Mouse (Mus musculus) MEL (cell line): ENCODE data around the gene Proca1. TPM values are rescaled to one million over a fixed set of nuclear protein-coding genes. Genes with fewer than 3 reads are reported as not detected.

ENCODE experiments used
- DNase-seq: peaks from one replicate; pipeline ENCODE4 v3.0.0; 2011; ENCODE audit warnings: low read depth, low spot score
- H3K27ac ChIP-seq: 2 replicates; pipeline ENCODE4 v1.5.1; 2012; ENCODE audit warnings: low read depth, mild to moderate bottlenecking, control low read depth, low read length, moderate library complexity; ENCODE audit not compliant: control insufficient read depth
- H3K27me3 ChIP-seq, 2 experiments: fragments of 150-350 bp in 1 of 2; sonication (generic) in 1 of 2; 2 replicates each; pipeline ENCODE4 v1.6.1; 2012; ENCODE audit warnings: low read length in 2 of 2, mild to moderate bottlenecking in 2 of 2, improper control_type of control experiment in 1 of 2, moderate library complexity in 1 of 2; ENCODE audit not compliant: insufficient read depth in 2 of 2, control insufficient read depth in 1 of 2
- H3K36me3 ChIP-seq, 2 experiments: 2 replicates each; pipeline ENCODE4 v1.6.1; 2012 to 2014; ENCODE audit warnings: low read length in 2 of 2, improper control_type of control experiment in 1 of 2, inconsistent platforms in 1 of 2, mild to moderate bottlenecking in 1 of 2; ENCODE audit not compliant: insufficient read depth in 2 of 2, control insufficient read depth in 1 of 2
- H3K4me1 ChIP-seq, 2 experiments: fragments of 150-350 bp in 1 of 2; sonication (generic) in 1 of 2; 2 replicates each; pipeline ENCODE4 v1.6.1; 2012; ENCODE audit warnings: low read length in 2 of 2, improper control_type of control experiment in 1 of 2, mild to moderate bottlenecking in 1 of 2; ENCODE audit not compliant: insufficient read depth in 2 of 2, control insufficient read depth in 1 of 2
- H3K4me3 ChIP-seq, 2 experiments: fragments of 150-350 bp in 1 of 2; sonication (generic) in 1 of 2; 2 replicates each; pipeline ENCODE4 v1.5.1; 2012; ENCODE audit warnings: low read depth in 2 of 2, low read length in 2 of 2, mild to moderate bottlenecking in 2 of 2, moderate library complexity in 2 of 2, control low read depth in 1 of 2, improper control_type of control experiment in 1 of 2; ENCODE audit not compliant: control insufficient read depth in 1 of 2, insufficient read depth in 1 of 2
- H3K79me2 ChIP-seq: 2 replicates; pipeline ENCODE4 v1.6.1; 2012; ENCODE audit warnings: mild to moderate bottlenecking, low read length, moderate library complexity; ENCODE audit not compliant: control insufficient read depth, poor library complexity, insufficient read depth
- H3K9ac ChIP-seq: 2 replicates; pipeline ENCODE4 v1.6.1; 2012; ENCODE audit warnings: low read depth, mild to moderate bottlenecking, control low read depth, low read length, moderate library complexity; ENCODE audit not compliant: control insufficient read depth, poor library complexity, severe bottlenecking
- H3K9me3 ChIP-seq: fragments of 150-350 bp; sonication (generic); replicated peaks from 2 replicates; pipeline ENCODE4 v1.6.1; 2012; ENCODE audit warnings: mild to moderate bottlenecking, low read length, improper control_type of control experiment, moderate library complexity; ENCODE audit not compliant: insufficient read depth
- CHD1 ChIP-seq: IDR thresholded peaks from 2 replicates; pipeline ENCODE4 v1.6.1; 2012; ENCODE audit warnings: low read depth, mild to moderate bottlenecking, inconsistent platforms, low read length, improper control_type of control experiment
- CTCF ChIP-seq, 3 experiments: IDR thresholded peaks in 2 of 3; conservative IDR thresholded peaks in 1 of 3; 2 replicates each; pipeline ENCODE4 v1.5.1; 2011 to 2012; ENCODE audit warnings: low read length in 3 of 3, low read depth in 2 of 3, mild to moderate bottlenecking in 2 of 3, improper control_type of control experiment in 1 of 3, inconsistent platforms in 1 of 3, mixed read lengths in 1 of 3, moderate library complexity in 1 of 3; ENCODE audit not compliant: control insufficient read depth in 1 of 3, insufficient read depth in 1 of 3, poor library complexity in 1 of 3, severe bottlenecking in 1 of 3
- GABPA ChIP-seq: IDR thresholded peaks from 2 replicates; pipeline ENCODE4 v1.6.1; 2012; ENCODE audit warnings: low read depth, mild to moderate bottlenecking, inconsistent platforms, low read length, improper control_type of control experiment, moderate library complexity
- GATA1 ChIP-seq: IDR thresholded peaks from 2 replicates; pipeline ENCODE4 v1.6.1; 2011; ENCODE audit warnings: low read depth, low read length, improper control_type of control experiment
- JUND ChIP-seq: IDR thresholded peaks from 2 replicates; pipeline ENCODE4 v1.6.1; 2011; ENCODE audit warnings: low read depth, mild to moderate bottlenecking, improper control_type of control experiment, low read length
- KAT2A ChIP-seq: conservative IDR thresholded peaks from 2 replicates; pipeline ENCODE4 v1.6.1; 2012; ENCODE audit warnings: low read depth, low read length, improper control_type of control experiment, inconsistent platforms
- MAZ ChIP-seq: IDR thresholded peaks from 2 replicates; pipeline ENCODE4 v1.6.1; 2012; ENCODE audit warnings: low read depth, mild to moderate bottlenecking, inconsistent platforms, low read length, improper control_type of control experiment
- MEF2A ChIP-seq: IDR thresholded peaks from 2 replicates; pipeline ENCODE4 v1.6.1; 2014; ENCODE audit warnings: low read depth, mild to moderate bottlenecking, inconsistent platforms, low read length, improper control_type of control experiment; ENCODE audit not compliant: poor library complexity, insufficient replicate concordance, severe bottlenecking; ENCODE audit errors: extremely low read depth
- NELFE ChIP-seq: IDR thresholded peaks from 2 replicates; pipeline ENCODE4 v1.6.1; 2011; ENCODE audit warnings: low read depth, low read length, improper control_type of control experiment
- NRF1 ChIP-seq: IDR thresholded peaks from 2 replicates; pipeline ENCODE4 v1.6.1; 2014; ENCODE audit warnings: low read depth, mild to moderate bottlenecking, inconsistent platforms, low read length, improper control_type of control experiment, moderate library complexity; ENCODE audit not compliant: poor library complexity, insufficient read depth, severe bottlenecking
- POLR2AphosphoS5 ChIP-seq: IDR thresholded peaks from 2 replicates; pipeline ENCODE4 v1.6.1; 2012; ENCODE audit warnings: low read depth, borderline replicate concordance, mild to moderate bottlenecking, inconsistent platforms, low read length, moderate library complexity, mixed read lengths
- RAD21 ChIP-seq: IDR thresholded peaks from 2 replicates; pipeline ENCODE4 v1.6.1; 2011; ENCODE audit warnings: mild to moderate bottlenecking, low read depth, low read length, improper control_type of control experiment
- SMC3 ChIP-seq: IDR thresholded peaks from 2 replicates; pipeline ENCODE4 v1.6.1; 2011; ENCODE audit warnings: low read depth, low read length, improper control_type of control experiment
- UBTF ChIP-seq: IDR thresholded peaks from 2 replicates; pipeline ENCODE4 v1.6.1; 2012; ENCODE audit warnings: low read depth, mild to moderate bottlenecking, inconsistent platforms, low read length, improper control_type of control experiment, moderate library complexity, borderline replicate concordance; ENCODE audit not compliant: insufficient read depth
- USF1 ChIP-seq: IDR thresholded peaks from 2 replicates; pipeline ENCODE4 v1.6.1; 2014; ENCODE audit warnings: low read depth, mild to moderate bottlenecking, inconsistent platforms, low read length, improper control_type of control experiment, moderate library complexity
- ZC3H11A ChIP-seq: IDR thresholded peaks from 2 replicates; pipeline ENCODE4 v1.6.1; 2012; ENCODE audit warnings: low read depth, mild to moderate bottlenecking, inconsistent platforms, low read length, improper control_type of control experiment
- ZNF384 ChIP-seq: IDR thresholded peaks from 2 replicates; pipeline ENCODE4 v1.6.1; 2012; ENCODE audit warnings: low read depth, mild to moderate bottlenecking, inconsistent platforms, low read length, improper control_type of control experiment
- polyA plus RNA-seq, 2 experiments: library from polyadenylated mRNA; stranded (reverse) in 1 of 2; unstranded in 1 of 2; fragments of >175 nt in 1 of 2; fragments of >200 nt in 1 of 2; gene quantifications; 2 replicates each; pipeline versions ENCODE4 v1.2.1 to v1.2.4; 2012; ENCODE audit warnings: low replicate concordance in 2 of 2, low read depth in 1 of 2; ENCODE audit not compliant: insufficient read length in 2 of 2, insufficient read depth in 1 of 2, missing spikeins in 1 of 2
- total RNA-seq: library from RNA; depleted of rRNA; stranded (reverse); fragments of 300-350 nt; gene quantifications from 2 replicates; pipeline ENCODE4 v1.2.3, GENCODE M21; 2012

Proca1 gene
- total and polyA plus RNA-seq, 3 experiments = 0.15 to 0.54 TPM; not detected in 1

- TF ChIP-seq NELFE (no peak), CHD1 (no peak), CTCF (IDR thresholded peaks at IDR 0.05 in 2 of 3, conservative IDR thresholded peaks at IDR 0.05 in 1 of 3; ENCODE audit: control insufficient read depth in 1 of 3, insufficient read depth in 1 of 3, low read depth in 2 of 3, low read length in 3 of 3, poor library complexity in 1 of 3, severe bottlenecking in 1 of 3) (peak; percentile 42 to 76 (median 53)), JUND (0 out of 2 replicates have a peak, but pooled peaks have one; percentile 35), USF1 (no peak), ZC3H11A (peak; percentile 81), MAZ (peak; percentile 61; the same call in 1 of the 2 replicates), MEF2A (no peak), ZNF384 (peak; percentile 98), NRF1 (no peak), UBTF (no peak), POLR2AphosphoS5 (no peak)
These were observed 21.9 kb upstream of the Proca1 start (continued) for GRCm38 (mm10) chr11:78171328-78171727.

DNA sequence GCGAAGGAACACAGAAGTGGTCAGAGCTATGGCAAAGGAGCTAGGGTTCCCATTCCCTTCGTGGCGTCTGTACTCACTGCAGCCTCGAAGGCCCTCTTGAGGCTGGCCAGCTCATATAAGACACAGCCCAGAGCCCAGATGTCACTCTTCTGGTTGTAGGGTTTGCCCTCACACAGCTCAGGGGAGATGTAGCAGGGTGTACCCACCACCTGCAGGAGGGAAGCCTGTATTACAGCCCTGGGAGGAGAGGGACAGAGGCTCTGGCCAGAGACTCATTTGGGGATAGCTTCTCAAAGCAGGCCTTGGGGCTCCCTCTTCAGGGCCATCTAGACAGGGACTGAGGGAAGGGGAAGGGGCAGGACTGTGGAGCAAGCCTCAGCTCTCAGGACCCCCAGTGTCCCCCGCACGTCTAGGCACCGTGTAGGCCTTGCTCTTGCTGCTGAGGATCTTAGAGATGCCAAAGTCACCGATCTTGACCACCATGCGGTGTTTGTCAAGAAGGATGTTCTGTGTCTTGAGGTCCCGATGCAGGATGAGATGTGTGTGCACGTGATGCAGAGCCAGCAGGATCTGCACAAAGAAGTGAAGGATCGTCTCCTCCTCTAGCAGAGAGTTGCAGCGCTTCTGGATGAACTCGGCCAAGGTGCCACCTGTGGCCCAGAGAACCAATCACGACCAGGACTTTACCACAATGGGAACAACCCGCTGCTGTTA, 21.0 kb upstream of the Proca1 start:
- no peaks in the 10 kb centered on the region for H3K9me3 ChIP-seq
- DNase-seq = peak; percentile 40
- TF ChIP-seq SMC3 (no peak), RAD21 (peak; percentile 26), CTCF (IDR thresholded peaks at IDR 0.05 in 2 of 3, conservative IDR thresholded peaks at IDR 0.05 in 1 of 3; ENCODE audit: control insufficient read depth in 1 of 3, insufficient read depth in 1 of 3, low read depth in 2 of 3, low read length in 3 of 3, poor library complexity in 1 of 3, severe bottlenecking in 1 of 3) (peak in 1 of 3 experiments; percentile 39; a peak in 2 of 6 replicates), KAT2A (no peak), GATA1 (no peak), GABPA (no peak)
- H3K36me3 ChIP-seq = peaks cover 0 to 11% of the 10 kb centered on the region in 2 experiments; a peak in 2 of 4 replicates
- H3K79me2 ChIP-seq = no peaks in the 10 kb centered on the region; the same call in 1 of the 2 replicates
- no peak overlapping the region for H3K4me3 ChIP-seq
- H3K9ac ChIP-seq = no peak overlapping the region
- H3K27ac ChIP-seq = no peak overlapping the region
- peaks cover 9 to 18% of the 10 kb centered on the region in 2 experiments for H3K4me1 ChIP-seq
- no peaks in the 10 kb centered on the region for H3K27me3 ChIP-seq
